Mouse (Mus musculus): ENCODE results near the gene Cyp2d11.

- TF ChIP-seq POLR2A (IDR thresholded peaks at IDR 0.05; ENCODE audit: borderline replicate concordance, low read depth, low read length) (no peak), CTCF (IDR thresholded peaks at IDR 0.05; ENCODE audit: low read depth, low read length) (no peak)
Observed at GRCm38 (mm10) chr15:82348999-82349341, 44.9 kb downstream of the Cyp2d11 start.
